8 mouse cellular contexts compared by ENCODE assay signal in the genomic region with DNA sequence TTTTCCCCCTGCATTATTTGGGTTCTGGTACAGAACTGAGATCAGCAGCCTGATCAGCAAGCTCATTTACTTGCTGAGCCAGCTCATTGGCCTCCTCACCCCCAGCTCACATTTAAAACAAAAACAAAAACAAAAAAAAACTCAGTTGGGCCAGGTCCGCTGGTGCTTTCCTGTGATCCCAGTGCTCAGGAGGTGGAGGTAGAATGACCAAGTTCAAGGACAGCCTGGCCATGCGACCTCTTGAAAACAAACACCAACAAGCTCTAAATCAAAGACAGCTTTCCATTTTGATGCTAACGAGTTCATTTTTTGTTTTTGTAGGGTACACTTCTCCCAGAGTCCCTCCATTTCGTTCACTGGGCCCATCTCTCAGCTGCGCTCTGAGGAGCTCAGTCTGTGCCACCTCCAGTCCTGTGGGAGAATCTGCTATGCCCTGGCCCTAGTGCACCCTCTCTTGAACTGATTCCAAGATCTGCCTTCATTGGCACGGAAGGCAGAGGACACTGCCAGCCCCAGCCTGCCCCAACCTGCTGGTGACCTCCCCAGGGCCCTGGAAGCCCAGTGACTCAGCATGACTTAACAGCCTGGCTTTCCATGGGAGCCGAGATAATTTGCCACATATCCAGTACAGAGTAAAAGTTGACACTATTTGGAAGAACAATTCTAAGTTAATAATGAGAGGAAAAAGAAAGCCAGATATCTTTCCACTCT. TPM values are rescaled to one million over a fixed set of nuclear protein-coding genes. Genes with fewer than 3 reads are reported as not detected.
DNase-seq lines count a peak whose midpoint lies in the region; ATAC-seq and TF ChIP-seq lines count a peak whose summit lies in the region.

No protein-coding gene starts in this region.

- peak; percentile 44 for DNase-seq in gastrocnemius, adult 2 months
- no peak for DNase-seq in gastrocnemius, postnatal 14 days
- peak; percentile 69 for DNase-seq in MN1 (ENCODE audit: low spot score)
- DNase-seq in cerebellum, postnatal 36 days, result peak; percentile 9 to 20
- peak; percentile 90 for DNase-seq in kidney, adult 9 months
- no peak for DNase-seq in layer of hippocampus, adult 9-11 months

- H3K4me2 ChIP-seq in neural tube, embryonic 15.5 days, result no peak overlapping the region
- H3K4me2 ChIP-seq in forebrain, embryonic 13.5 days, result no peak overlapping the region

- no peaks in the 10 kb centered on the region for H3K9me3 ChIP-seq in neural tube, embryonic 15.5 days (replicated peaks)
- no peaks in the 10 kb centered on the region; the same call in 1 of the 2 replicates for H3K9me3 ChIP-seq in forebrain, embryonic 13.5 days (replicated peaks)

- H3K4me3 ChIP-seq in gastrocnemius, adult 2 months, result no peak overlapping the region
- H3K4me3 ChIP-seq in neural tube, embryonic 15.5 days (replicated peaks), result no peak overlapping the region
- H3K4me3 ChIP-seq in forebrain, embryonic 13.5 days, result no peak overlapping the region

- ATAC-seq in neural tube, embryonic 15.5 days (ENCODE audit: low FRiP score), result no peak
- ATAC-seq in forebrain, embryonic 13.5 days, result no peak

- H3K9ac ChIP-seq in neural tube, embryonic 15.5 days (replicated peaks), result no peak overlapping the region
- H3K9ac ChIP-seq in forebrain, embryonic 13.5 days, result no peak overlapping the region

- H3K27ac ChIP-seq in gastrocnemius, adult 2 months, result no peak overlapping the region
- no peak overlapping the region for H3K27ac ChIP-seq in neural tube, embryonic 15.5 days (replicated peaks)
- no peak overlapping the region for H3K27ac ChIP-seq in forebrain, embryonic 13.5 days

- no peak for TF ChIP-seq CTCF in gastrocnemius, adult 2 months (IDR thresholded peaks at IDR 0.05)

- 70% methylated on average over 7 of the region's 7 CpGs for WGBS in neural tube, embryonic 15.5 days
- WGBS in forebrain, embryonic 13.5 days, result 61% methylated on average over 7 of the region's 7 CpGs

- intact Hi-C loops in gastrocnemius, adult 2 months (cut with DNase I), result no loop called here
- intact Hi-C loops in gastrocnemius, postnatal 14 days (cut with DNase I; ENCODE audit: low total_unique reads), result no loop called here

- H3K36me3 ChIP-seq in neural tube, embryonic 15.5 days, result no peaks in the 10 kb centered on the region
- H3K36me3 ChIP-seq in forebrain, embryonic 13.5 days (ENCODE audit: poor library complexity, severe bottlenecking), result no peaks in the 10 kb centered on the region

- no peaks in the 10 kb centered on the region for H3K4me1 ChIP-seq in neural tube, embryonic 15.5 days
- H3K4me1 ChIP-seq in forebrain, embryonic 13.5 days, result peaks cover 5% of the 10 kb centered on the region; the same call in 1 of the 2 replicates

- H3K27me3 ChIP-seq in neural tube, embryonic 15.5 days (replicated peaks), result no peaks in the 10 kb centered on the region
- H3K27me3 ChIP-seq in forebrain, embryonic 13.5 days, result no peaks in the 10 kb centered on the region

RNA-seq across cellular contexts. Expression of a gene that starts 13.2 kb away (rescaled TPM):
- 1 to 10 TPM; 1.6 to 2.0 TPM for total RNA-seq in gastrocnemius, adult 2 months (2021)
- total RNA-seq in gastrocnemius, postnatal 14 days (2021), result 1 to 10 TPM; 6.5 to 8.0 TPM
- polyA plus RNA-seq in neural tube, embryonic 15.5 days (2015; fragmentation: Nextera tagmentation; extraction: Ambion mirVana), result 252 and 258 TPM in 2 replicates
- 195 and 253 TPM in 2 replicates for polyA plus RNA-seq in forebrain, embryonic 13.5 days (2015; fragmentation: Nextera tagmentation; extraction: Ambion mirVana)

Comparison
In these comparisons a context has a peak if more than half of its experiments do, and no peak if none do; other contexts are left out.
1. DNase-seq: peak in gastrocnemius, adult 2 months (single experiment), MN1 (single experiment), cerebellum, postnatal 36 days (2 of 2) and kidney, adult 9 months (single experiment); none in gastrocnemius, postnatal 14 days (single experiment) and layer of hippocampus, adult 9-11 months (single experiment).